Mouse (Mus musculus): ENCODE measurements around the gene Atg4c.

GRCm38 (mm10) chr4:99151434-99151833 lies 42.3 kb upstream of the Atg4c start:
- TF ChIP-seq CTCF (IDR thresholded peaks at IDR 0.05 in 2 of 3, conservative IDR thresholded peaks at IDR 0.05 in 1 of 3; ENCODE audit: control insufficient read depth in 1 of 3, insufficient read depth in 1 of 3, low read depth in 2 of 3, low read length in 3 of 3, poor library complexity in 1 of 3, severe bottlenecking in 1 of 3), result no peak
- TF ChIP-seq USF1 (IDR thresholded peaks at IDR 0.05; ENCODE audit: low read depth, low read length), result no peak
- no peak for TF ChIP-seq MEF2A (IDR thresholded peaks at IDR 0.05; ENCODE audit: extremely low read depth, insufficient replicate concordance, low read depth, low read length, poor library complexity, severe bottlenecking)
- no peak for TF ChIP-seq HCFC1 (IDR thresholded peaks at IDR 0.05; ENCODE audit: low read depth, low read length)
- no peak for TF ChIP-seq ZNF384 (IDR thresholded peaks at IDR 0.05; ENCODE audit: low read depth, low read length)
- TF ChIP-seq SMC3 (IDR thresholded peaks at IDR 0.05; ENCODE audit: low read depth, low read length), result no peak
- TF ChIP-seq ZMIZ1 (IDR thresholded peaks at IDR 0.05; ENCODE audit: low read depth, low read length), result no peak
- no peak for TF ChIP-seq POLR2A (IDR thresholded peaks at IDR 0.05; ENCODE audit: control insufficient read depth in 1 of 2, insufficient read depth in 1 of 2, low read depth in 1 of 2, low read length in 2 of 2, poor library complexity in 1 of 2)
- no peak for TF ChIP-seq GATA1 (IDR thresholded peaks at IDR 0.05; ENCODE audit: low read depth, low read length)
- TF ChIP-seq SIN3A (IDR thresholded peaks at IDR 0.05; ENCODE audit: low read length), result no peak
- no peak for TF ChIP-seq CHD1 (IDR thresholded peaks at IDR 0.05; ENCODE audit: low read depth, low read length)
- no peak for TF ChIP-seq TAL1 (IDR thresholded peaks at IDR 0.05; ENCODE audit: low read length)
